Mouse (Mus musculus): Measurements from ENCODE around the gene Ms4a18.
"Not testable (repeated sequence)": the region's sequence is repeated elsewhere in the genome, so short reads cannot be mapped to it uniquely, and the experiment has no call there.

The Ms4a18 gene
- long read RNA-seq, experiment 1: 0 reads
- long read RNA-seq, experiment 2: 0 reads

- intact Hi-C loops (cut with DNase I): no loop called here
Measured at GRCm38 (mm10) chr19:11017891-11018290, at the start of gene Ms4a18. Ms4a18 (minus strand) TSS chr19:11018031.

GRCm38 (mm10) chr19:11065202-11065875 lies 47.5 kb upstream of the Ms4a18 start:
- intact Hi-C loops (cut with DNase I): no loop called here

GRCm38 (mm10) chr19:11060900-11061299 lies 43.1 kb upstream of the Ms4a18 start:
- intact Hi-C loops (cut with DNase I): no loop called here

- intact Hi-C loops (cut with DNase I): no loop called here
Measured at GRCm38 (mm10) chr19:11059967-11060366, 42.1 kb upstream of the Ms4a18 start.

GRCm38 (mm10) chr19:11055700-11056099 lies 37.9 kb upstream of the Ms4a18 start:
- intact Hi-C loops (cut with DNase I): not testable (repeated sequence)

- intact Hi-C loops (cut with DNase I): no loop called here
Measured at GRCm38 (mm10) chr19:11053277-11053676, 35.4 kb upstream of the Ms4a18 start.

- intact Hi-C loops (cut with DNase I): no loop called here
Measured at GRCm38 (mm10) chr19:11052877-11053276, 35.0 kb upstream of the Ms4a18 start.

- intact Hi-C loops (cut with DNase I): no loop called here
Measured at GRCm38 (mm10) chr19:11050286-11050685, 32.5 kb upstream of the Ms4a18 start.

GRCm38 (mm10) chr19:11049426-11049825 lies 31.6 kb upstream of the Ms4a18 start:
- intact Hi-C loops (cut with DNase I): no loop called here

GRCm38 (mm10) chr19:11048503-11048902 lies 30.7 kb upstream of the Ms4a18 start:
- intact Hi-C loops (cut with DNase I): no loop called here

- intact Hi-C loops (cut with DNase I): no loop called here
Measured at GRCm38 (mm10) chr19:11048009-11048408, 30.2 kb upstream of the Ms4a18 start.

GRCm38 (mm10) chr19:11044996-11045711 lies 27.3 kb upstream of the Ms4a18 start:
- intact Hi-C loops (cut with DNase I): no loop called here

GRCm38 (mm10) chr19:11044671-11044995 lies 26.8 kb upstream of the Ms4a18 start:
- intact Hi-C loops (cut with DNase I): no loop called here

GRCm38 (mm10) chr19:11037570-11037969 lies 19.7 kb upstream of the Ms4a18 start:
- intact Hi-C loops (cut with DNase I): no loop called here

GRCm38 (mm10) chr19:11022382-11022781 lies 4.6 kb upstream of the Ms4a18 start:
- intact Hi-C loops (cut with DNase I): no loop called here

GRCm38 (mm10) chr19:11017251-11017650 lies 580 bp downstream of the Ms4a18 start:
- intact Hi-C loops (cut with DNase I): no loop called here

- intact Hi-C loops (cut with DNase I): no loop called here
Measured at GRCm38 (mm10) chr19:11015998-11016397, 1.8 kb downstream of the Ms4a18 start.

GRCm38 (mm10) chr19:11015468-11015867 lies 2.4 kb downstream of the Ms4a18 start:
- intact Hi-C loops (cut with DNase I): no loop called here

- intact Hi-C loops (cut with DNase I): no loop called here
Measured at GRCm38 (mm10) chr19:10993150-10993549, 24.7 kb downstream of the Ms4a18 start, which contains the start of gene Ms4a15. Ms4a15 (minus strand) TSS chr19:10993250.

- intact Hi-C loops (cut with DNase I): no loop called here
Measured at GRCm38 (mm10) chr19:10991911-10992310, 25.9 kb downstream of the Ms4a18 start.

GRCm38 (mm10) chr19:10990751-10991150 lies 27.1 kb downstream of the Ms4a18 start:
- intact Hi-C loops (cut with DNase I): no loop called here

GRCm38 (mm10) chr19:10988563-10988962 lies 29.3 kb downstream of the Ms4a18 start:
- intact Hi-C loops (cut with DNase I): no loop called here

- intact Hi-C loops (cut with DNase I): no loop called here
Measured at GRCm38 (mm10) chr19:10985889-10986288, 31.9 kb downstream of the Ms4a18 start.
